Mouse (Mus musculus): ENCODE measurements around the gene Acyp1. TPM values are rescaled to one million over a fixed set of nuclear protein-coding genes. Genes with fewer than 3 reads are reported as not detected.
"Not testable (repeated sequence)": the region's sequence is repeated elsewhere in the genome, so short reads cannot be mapped to it uniquely, and the experiment has no call there.

Gene Acyp1
- polyA plus RNA-seq, 1 experiment from 2014 or later, result 59.2 TPM

DNA sequence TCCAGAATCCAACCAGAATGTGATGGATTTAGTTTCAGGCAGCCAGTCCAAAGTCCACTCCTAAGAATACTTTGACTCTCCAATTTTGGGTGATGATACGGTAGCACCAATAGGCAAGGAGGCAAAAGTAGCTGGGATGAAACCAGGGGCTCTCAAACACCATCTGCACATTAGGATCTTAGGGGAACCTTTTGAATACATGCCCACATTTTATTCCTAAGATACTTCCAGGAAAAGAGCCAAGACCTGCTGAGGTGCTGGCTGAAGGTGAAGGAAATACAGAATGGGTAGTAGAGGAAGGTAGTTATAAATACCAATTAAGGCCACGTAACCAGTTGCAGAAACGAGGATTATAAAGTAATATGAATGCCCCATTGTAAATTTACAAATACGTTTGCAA, 6.5 kb downstream of the Acyp1 start:
- not testable (repeated sequence) for H3K9ac ChIP-seq; ATAC-seq (ENCODE audit: extremely low read depth, insufficient number of reproducible peaks, low FRiP score, low TSS enrichment); H3K27me3 ChIP-seq (replicated peaks); H3K36me3 ChIP-seq; H3K4me3 ChIP-seq; H3K4me2 ChIP-seq; H3K9me3 ChIP-seq; H3K4me1 ChIP-seq; H3K27ac ChIP-seq (replicated peaks)
- WGBS, result 87% methylated on average over 2 of the region's 4 CpGs

DNA sequence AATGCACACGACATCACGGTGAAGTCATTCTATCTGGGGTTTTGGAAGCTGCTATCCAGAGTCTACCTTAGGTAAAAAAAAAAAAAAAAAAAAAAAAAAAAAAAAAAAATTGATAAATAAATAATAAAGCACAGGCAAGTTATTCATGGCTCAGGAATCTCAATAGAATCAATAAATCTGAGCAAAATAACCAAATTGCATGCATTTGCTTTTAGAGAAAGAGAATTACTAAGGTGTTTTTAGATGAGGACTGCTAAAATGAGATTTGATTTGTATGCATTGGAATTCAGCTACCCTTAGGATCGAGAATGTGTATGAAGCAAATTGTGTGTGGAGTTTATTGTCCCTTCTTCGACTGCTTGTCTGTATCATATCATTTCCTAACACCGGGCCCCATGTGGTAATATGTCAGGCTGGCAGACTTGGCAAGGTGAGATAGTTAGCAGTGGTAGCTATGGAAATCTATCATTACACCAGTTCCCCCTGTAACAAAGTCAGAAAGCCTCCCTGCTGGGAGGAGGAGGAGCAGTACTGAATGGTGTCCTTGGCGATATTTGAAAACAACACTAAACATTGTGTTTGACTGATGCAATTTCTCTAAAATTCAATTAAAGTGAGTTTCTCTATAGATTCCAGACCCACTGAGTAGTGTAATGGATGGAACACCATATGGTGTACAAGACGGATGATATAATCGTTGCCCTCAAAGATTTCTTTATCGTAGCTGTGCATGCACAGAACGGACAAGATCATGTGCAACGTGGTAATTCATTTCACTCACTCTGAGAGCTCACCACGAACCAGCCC, 7.2 kb downstream of the Acyp1 start:
- Histone ChIP-seq H3K4me2 (peak overlapping the region; percentile 91), H3K36me3 (peaks cover 8% of the 10 kb centered on the region; the same call in 1 of the 2 replicates), H3K27ac (replicated peaks) (no peak overlapping the region), H3K4me1 (peaks cover 9% of the 10 kb centered on the region), H3K4me3 (peak overlapping the region; percentile 83), H3K27me3 (replicated peaks) (no peaks in the 10 kb centered on the region), H3K9ac (no peak overlapping the region), H3K9me3 (no peaks in the 10 kb centered on the region)
- no peak for ATAC-seq (ENCODE audit: extremely low read depth, insufficient number of reproducible peaks, low FRiP score, low TSS enrichment)
- 65% methylated on average over 12 of the region's 12 CpGs for WGBS

GRCm38 (mm10) chr12:85280105-85280844, 8.0 kb downstream of the Acyp1 start:
- Histone ChIP-seq H3K9ac (peak overlapping the region; percentile 94), H3K36me3 (peaks cover 16% of the 10 kb centered on the region), H3K27me3 (replicated peaks) (no peaks in the 10 kb centered on the region), H3K4me2 (peak overlapping the region; percentile 91), H3K4me1 (peaks cover 9% of the 10 kb centered on the region), H3K9me3 (no peaks in the 10 kb centered on the region), H3K4me3 (peak overlapping the region; percentile 83), H3K27ac (replicated peaks) (peak overlapping the region; percentile 77)
- under 1% methylated on average over 31 of the region's 31 CpGs for WGBS
- peak; percentile 94 for ATAC-seq (ENCODE audit: extremely low read depth, insufficient number of reproducible peaks, low FRiP score, low TSS enrichment)

GRCm38 (mm10) chr12:85279396-85280080, 8.7 kb downstream of the Acyp1 start:
- Histone ChIP-seq H3K4me3 (peak overlapping the region; percentile 83), H3K4me2 (peak overlapping the region; percentile 91), H3K9ac (peak overlapping the region; percentile 94), H3K27ac (replicated peaks) (peak overlapping the region; percentile 77), H3K4me1 (peaks cover 9% of the 10 kb centered on the region), H3K9me3 (no peaks in the 10 kb centered on the region), H3K36me3 (peaks cover 23% of the 10 kb centered on the region), H3K27me3 (replicated peaks) (no peaks in the 10 kb centered on the region)
- ATAC-seq (ENCODE audit: extremely low read depth, insufficient number of reproducible peaks, low FRiP score, low TSS enrichment), result no peak
- 5% methylated on average over 10 of the region's 10 CpGs for WGBS

DNA sequence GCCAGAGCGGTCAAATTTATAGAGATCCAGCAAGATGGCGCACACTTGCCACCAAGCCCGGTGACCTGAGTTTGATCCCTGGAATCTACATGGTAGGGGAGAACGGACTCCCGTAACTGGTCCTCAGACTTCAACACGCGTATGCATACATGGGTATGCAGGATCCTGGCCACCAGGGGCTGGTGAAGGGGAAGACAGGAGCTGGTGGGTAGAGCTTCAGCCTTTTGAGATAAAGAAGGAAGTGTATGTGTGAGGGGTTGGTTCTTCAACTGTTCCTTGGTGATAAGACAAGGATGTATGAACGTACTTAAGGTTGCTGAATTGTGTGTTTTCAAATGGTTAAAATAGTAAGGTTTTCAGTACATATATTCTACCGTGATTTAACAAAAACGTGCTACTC, 9.3 kb downstream of the Acyp1 start:
- Histone ChIP-seq H3K36me3 (peaks cover 29% of the 10 kb centered on the region), H3K9me3 (no peaks in the 10 kb centered on the region), H3K4me2 (no peak overlapping the region), H3K27ac (replicated peaks) (no peak overlapping the region), H3K4me1 (peaks cover 9% of the 10 kb centered on the region), H3K27me3 (replicated peaks) (no peaks in the 10 kb centered on the region), H3K4me3 (no peak overlapping the region), H3K9ac (no peak overlapping the region)
- no peak for ATAC-seq (ENCODE audit: extremely low read depth, insufficient number of reproducible peaks, low FRiP score, low TSS enrichment)
- 87% methylated on average over 10 of the region's 10 CpGs for WGBS

GRCm38 (mm10) chr12:85276273-85276672, 12.0 kb downstream of the Acyp1 start:
- no peak overlapping the region for H3K9ac ChIP-seq
- WGBS, result 79% methylated on average over 5 of the region's 5 CpGs
- H3K4me2 ChIP-seq, result no peak overlapping the region
- peaks cover 9% of the 10 kb centered on the region for H3K4me1 ChIP-seq
- no peak for ATAC-seq (ENCODE audit: extremely low read depth, insufficient number of reproducible peaks, low FRiP score, low TSS enrichment)
- H3K9me3 ChIP-seq, result no peaks in the 10 kb centered on the region
- no peak overlapping the region for H3K27ac ChIP-seq (replicated peaks)
- H3K36me3 ChIP-seq, result peaks cover 29% of the 10 kb centered on the region
- no peak overlapping the region for H3K4me3 ChIP-seq
- no peaks in the 10 kb centered on the region for H3K27me3 ChIP-seq (replicated peaks)

DNA sequence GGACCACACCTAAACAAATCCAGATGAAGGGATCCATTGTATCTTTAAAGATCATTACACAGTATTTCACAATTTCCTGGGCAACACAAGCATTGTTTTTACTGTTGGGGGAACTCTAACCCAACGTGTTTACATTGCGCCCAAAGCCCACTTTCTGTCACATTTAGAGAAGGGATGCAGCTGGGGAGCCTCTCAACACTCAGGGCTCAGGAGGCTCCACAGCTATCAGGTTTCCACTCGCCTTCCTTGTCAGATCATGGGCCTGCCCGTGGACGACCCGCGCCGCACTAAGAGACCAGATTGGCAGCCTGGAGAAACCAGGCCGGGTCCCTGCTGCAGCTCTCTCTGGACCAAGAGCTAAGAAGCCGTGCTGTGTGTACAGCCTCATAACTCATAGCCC, 14.7 kb downstream of the Acyp1 start:
- 48% methylated on average over 10 of the region's 10 CpGs for WGBS
- Histone ChIP-seq H3K4me1 (peaks cover 4% of the 10 kb centered on the region), H3K27ac (replicated peaks) (no peak overlapping the region), H3K9ac (0 out of 2 replicates have a peak overlapping the region, but pooled peaks have one; percentile 30), H3K27me3 (replicated peaks) (no peaks in the 10 kb centered on the region), H3K4me2 (no peak overlapping the region), H3K4me3 (no peak overlapping the region), H3K9me3 (no peaks in the 10 kb centered on the region), H3K36me3 (peaks cover 34% of the 10 kb centered on the region)
- no peak for ATAC-seq (ENCODE audit: extremely low read depth, insufficient number of reproducible peaks, low FRiP score, low TSS enrichment)

- no peak overlapping the region for H3K27ac ChIP-seq (replicated peaks)
- H3K4me1 ChIP-seq, result peaks cover 4% of the 10 kb centered on the region
- WGBS, result 62% methylated on average over 4 of the region's 4 CpGs
- H3K27me3 ChIP-seq (replicated peaks), result no peaks in the 10 kb centered on the region
- H3K4me2 ChIP-seq, result no peak overlapping the region
- no peak overlapping the region for H3K9ac ChIP-seq
- ATAC-seq (ENCODE audit: extremely low read depth, insufficient number of reproducible peaks, low FRiP score, low TSS enrichment), result no peak
- H3K36me3 ChIP-seq, result peaks cover 39% of the 10 kb centered on the region
- no peaks in the 10 kb centered on the region for H3K9me3 ChIP-seq
- no peak overlapping the region for H3K4me3 ChIP-seq
These were observed 16.4 kb downstream of the Acyp1 start for GRCm38 (mm10) chr12:85271843-85272206.

GRCm38 (mm10) chr12:85271132-85271842, 17.0 kb downstream of the Acyp1 start:
- Histone ChIP-seq H3K4me3 (no peak overlapping the region), H3K9ac (no peak overlapping the region), H3K27ac (replicated peaks) (no peak overlapping the region), H3K4me2 (peak overlapping the region; percentile 66; the same call in 1 of the 2 replicates), H3K27me3 (replicated peaks) (no peaks in the 10 kb centered on the region), H3K36me3 (peaks cover 38% of the 10 kb centered on the region), H3K9me3 (no peaks in the 10 kb centered on the region), H3K4me1 (peaks cover 4% of the 10 kb centered on the region)
- no peak for ATAC-seq (ENCODE audit: extremely low read depth, insufficient number of reproducible peaks, low FRiP score, low TSS enrichment)
- WGBS, result 68% methylated on average over 7 of the region's 7 CpGs

DNA sequence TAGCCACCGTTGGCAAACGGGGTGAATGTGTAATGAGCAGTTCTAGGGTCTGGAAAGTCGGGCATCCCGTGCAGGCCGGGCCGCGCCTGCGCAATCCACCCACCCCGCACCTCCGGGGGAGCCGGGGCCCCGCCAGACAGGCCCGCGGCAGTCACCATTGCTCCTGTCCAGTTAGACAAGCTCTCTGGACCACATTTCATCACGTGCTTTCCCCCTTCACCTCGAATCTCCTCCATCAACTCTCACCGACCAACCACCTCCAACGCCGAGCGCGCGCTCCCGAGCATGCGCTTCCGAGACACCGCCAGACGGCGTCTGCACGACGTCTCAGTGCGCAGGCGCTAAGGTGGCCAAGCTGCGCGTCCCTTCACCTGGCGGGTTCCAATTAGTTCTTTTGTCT, 17.9 kb downstream of the Acyp1 start, which contains the start of gene Mlh3:
Gene Mlh3, minus strand, starts transcription at position 281 of the 400 bp plus-strand sequence.
- peak within 1 kb of the TSS; percentile 51 for H3K27ac ChIP-seq (replicated peaks)
- peak within 1 kb of the TSS; percentile 77 for H3K9ac ChIP-seq
- no peaks in the 10 kb centered on the region for H3K27me3 ChIP-seq (replicated peaks)
- WGBS, result 1% methylated on average over 35 of the region's 35 CpGs
- peaks cover 28% of the 10 kb centered on the region for H3K36me3 ChIP-seq
- peak; percentile 86 for ATAC-seq (ENCODE audit: extremely low read depth, insufficient number of reproducible peaks, low FRiP score, low TSS enrichment)
- peaks cover 5% of the 10 kb centered on the region for H3K4me1 ChIP-seq
- H3K4me3 ChIP-seq, result peak within 1 kb of the TSS; percentile 64
- H3K9me3 ChIP-seq, result no peaks in the 10 kb centered on the region
- peak within 1 kb of the TSS; percentile 66 for H3K4me2 ChIP-seq

DNA sequence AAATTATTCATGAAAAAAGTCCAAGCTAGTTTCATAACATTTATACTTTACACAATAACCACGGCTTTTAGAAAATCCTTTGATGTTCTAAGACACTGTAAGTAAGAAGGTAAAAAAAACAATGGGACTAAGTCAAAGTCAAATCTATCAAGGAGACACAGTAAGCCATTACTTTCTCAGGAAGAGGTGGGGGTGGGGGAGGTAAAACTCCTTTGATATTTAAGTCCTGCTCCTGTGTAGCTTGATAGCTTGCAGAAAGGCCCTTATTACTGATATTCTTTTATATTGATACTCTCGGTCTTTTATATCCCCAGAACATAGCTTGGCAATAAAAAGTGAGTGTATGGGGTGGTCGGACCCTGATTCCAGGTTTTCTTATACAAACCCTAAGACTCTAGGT, 18.4 kb downstream of the Acyp1 start:
- Histone ChIP-seq H3K27ac (replicated peaks) (peak overlapping the region; percentile 51), H3K9ac (peak overlapping the region; percentile 77), H3K27me3 (replicated peaks) (no peaks in the 10 kb centered on the region), H3K36me3 (peaks cover 23% of the 10 kb centered on the region), H3K9me3 (no peaks in the 10 kb centered on the region), H3K4me3 (peak overlapping the region; percentile 64), H3K4me2 (peak overlapping the region; percentile 66), H3K4me1 (peaks cover 10% of the 10 kb centered on the region)
- 51% methylated on average over 3 of the region's 3 CpGs for WGBS
- no peak for ATAC-seq (ENCODE audit: extremely low read depth, insufficient number of reproducible peaks, low FRiP score, low TSS enrichment)

Data from heart, embryonic 13.5 days (tissue).